Mouse (Mus musculus): Measurements from ENCODE around the gene Cldn14.

DNA sequence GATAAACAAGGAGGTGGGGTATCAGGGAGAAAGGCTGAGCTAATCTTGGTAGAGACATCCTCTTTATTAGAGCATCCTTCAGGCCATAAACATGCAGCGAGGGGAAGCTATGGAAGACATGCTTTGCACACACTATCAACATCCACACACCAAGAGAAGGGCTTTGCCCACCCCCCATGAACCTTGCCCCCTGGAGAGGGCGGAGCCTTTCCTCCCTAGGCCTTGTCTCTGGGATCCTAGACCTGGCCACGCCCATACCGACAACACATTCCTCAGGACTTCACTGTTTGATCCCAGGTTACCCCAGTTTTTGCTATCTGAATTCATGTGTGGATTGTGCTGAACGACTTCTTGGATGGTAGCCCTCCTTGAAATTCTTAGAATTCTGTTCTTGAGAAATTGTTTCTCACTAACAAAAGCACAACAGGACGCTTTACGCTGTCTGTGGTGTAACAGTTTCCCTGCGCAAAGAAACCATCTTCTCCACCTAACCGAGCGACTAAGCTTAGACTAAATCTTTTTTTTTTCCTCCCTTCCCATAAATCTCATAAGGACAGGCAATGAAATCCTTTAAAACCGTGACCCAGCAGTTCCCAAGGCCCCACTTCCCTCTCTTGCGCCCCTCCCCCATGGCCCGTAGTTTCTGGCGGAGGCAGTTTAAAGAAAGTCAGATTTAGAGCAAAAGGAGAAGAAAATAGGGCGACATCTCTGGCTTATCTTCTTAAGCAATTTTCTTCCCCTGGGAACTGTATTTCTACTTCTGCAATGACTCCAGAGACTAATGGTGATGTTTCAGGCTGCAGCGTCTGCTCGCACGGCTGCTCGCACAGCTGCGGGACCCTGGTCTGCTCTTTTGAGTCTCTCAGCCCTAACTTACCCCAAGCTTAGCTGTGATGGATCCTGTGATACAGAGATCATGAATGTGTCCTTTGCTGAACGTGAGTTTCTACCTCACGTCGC is 1.7 kb downstream of the Cldn14 start:
- no peak for TF ChIP-seq CTCF (IDR thresholded peaks at IDR 0.05; ENCODE audit: low read depth, low read length)
- TF ChIP-seq POLR2A (IDR thresholded peaks at IDR 0.05; ENCODE audit: insufficient read depth, low read length): peak; percentile 26
- 0 out of 2 replicates have a peak, but pooled peaks have one; percentile 62 for TF ChIP-seq EP300 (IDR thresholded peaks at IDR 0.05; ENCODE audit: insufficient read depth, low read depth, low read length)

Data from ES-Bruce4 (cell line).